Mouse (Mus musculus) gastrocnemius, postnatal 14 days (tissue): ENCODE measurements at regions not wholly inside any gene's neighbourhood (a gene's known extent, or its start where the extent isn't known, plus 50 kb on each side); places are given as distances from the start of the nearest gene placed in this dataset.

Source experiments
- DNase-seq: peaks from one replicate; pipeline ENCODE4 v3.0.0; 2021; ENCODE audit warnings: mixed read lengths
- intact Hi-C: fragments of 180-260 bp; cut with DNase I; formaldehyde crosslinking; loops from one replicate; pipeline ENCODE4 v1.15.1; 2025; ENCODE audit warnings: low total_unique reads

DNA sequence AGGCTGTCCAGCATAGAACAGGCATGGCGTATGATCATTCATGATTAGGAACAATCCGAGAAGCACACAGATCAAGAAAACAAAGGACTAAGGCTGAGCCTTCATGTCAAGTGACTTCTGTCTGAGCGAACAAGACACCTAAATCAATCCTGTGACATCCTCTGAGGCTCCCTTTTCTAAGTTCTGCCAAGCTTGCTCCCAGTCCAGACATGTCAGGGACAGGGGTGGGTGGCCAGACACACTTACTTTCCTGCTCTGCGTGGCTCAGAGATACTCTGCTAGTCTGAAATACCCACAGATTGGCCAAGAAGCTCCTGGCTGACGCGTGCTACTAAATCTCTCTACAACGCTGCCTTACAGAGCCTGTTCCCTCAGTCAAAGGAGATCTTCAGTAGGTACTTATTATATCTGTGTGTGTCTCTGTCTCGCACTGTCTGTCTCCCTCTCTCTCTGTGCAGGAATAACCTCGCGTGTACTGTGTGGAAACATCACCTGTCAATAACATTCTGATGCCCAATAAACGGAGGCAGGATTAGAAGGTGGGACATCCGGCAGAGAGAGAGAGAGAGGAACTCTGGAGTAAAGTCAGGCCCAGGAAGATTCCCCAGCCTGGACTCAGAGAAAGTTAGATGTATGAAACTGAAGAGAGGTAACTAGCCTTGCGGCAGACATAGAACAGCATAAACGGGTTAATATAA, 163.5 kb downstream of the Fam43a start:
- intact Hi-C loops, result no loop called here

DNA sequence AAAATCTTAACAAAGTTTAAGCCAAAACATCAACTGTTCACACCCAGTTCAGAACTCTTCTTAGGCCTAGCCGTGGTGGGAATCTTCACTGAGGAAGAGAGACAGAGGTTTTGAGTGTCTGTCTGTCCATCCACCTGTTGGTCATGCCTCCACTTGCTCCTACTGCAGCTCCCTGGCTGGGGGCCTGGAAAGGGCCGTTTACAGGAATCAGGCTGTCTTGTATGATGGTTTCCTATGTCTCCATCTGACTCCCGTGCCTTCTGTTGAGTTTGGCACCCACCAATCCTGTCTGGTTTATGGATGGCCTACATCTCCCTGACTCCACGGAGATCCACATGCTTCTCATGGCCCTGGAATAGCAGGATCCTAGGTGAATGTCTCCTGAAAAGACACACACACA, 166.1 kb downstream of the Fam43a start:
- intact Hi-C loops, result no loop called here
- DNase-seq, result no peak

More for the DNA sequence above, 163.5 kb downstream of the Fam43a start:
- no peak for DNase-seq

DNA sequence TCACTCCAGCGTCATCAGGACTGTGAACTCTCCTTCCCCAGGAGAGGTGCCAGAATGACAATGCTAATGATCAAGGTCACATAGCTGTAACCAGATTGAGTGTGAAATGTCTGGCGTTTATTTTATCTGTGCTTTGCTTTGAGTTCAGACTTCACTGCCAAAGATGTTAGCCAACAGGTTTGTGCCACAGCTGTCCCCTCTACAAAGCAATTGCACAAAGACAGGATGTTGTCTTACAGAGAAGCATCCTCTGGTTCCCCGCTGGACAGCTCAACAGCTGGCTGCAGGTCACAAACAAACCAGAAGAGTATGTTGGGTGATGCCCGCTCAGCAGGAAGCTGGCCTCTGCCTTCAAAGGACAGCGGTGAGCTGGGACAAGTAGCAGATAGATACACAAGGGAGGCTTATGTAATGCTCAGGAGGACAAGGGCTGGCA, 169.5 kb downstream of the Fam43a start:
- DNase-seq, result no peak
- intact Hi-C loops, result no loop called here

DNA sequence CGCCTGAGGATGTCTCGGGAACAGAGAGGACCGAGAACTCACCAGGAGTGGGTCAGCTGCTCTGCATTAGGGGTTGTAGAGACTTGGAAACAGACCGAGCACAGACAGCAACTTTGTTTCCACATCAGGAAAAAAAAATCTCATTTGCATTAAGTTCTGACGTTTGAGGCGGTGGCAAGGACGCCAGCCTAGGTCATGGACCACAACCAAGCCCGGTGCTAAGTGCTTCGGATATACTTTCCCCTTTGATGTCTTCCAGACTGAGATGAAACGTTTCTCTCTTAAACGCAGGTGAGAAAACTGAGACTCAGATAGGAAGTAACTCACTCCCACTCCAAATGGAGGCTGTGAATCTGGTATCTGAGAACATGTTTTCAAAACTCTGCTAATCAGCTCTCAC, 169.9 kb downstream of the Fam43a start:
- intact Hi-C loops, result no loop called here
- no peak for DNase-seq

DNA sequence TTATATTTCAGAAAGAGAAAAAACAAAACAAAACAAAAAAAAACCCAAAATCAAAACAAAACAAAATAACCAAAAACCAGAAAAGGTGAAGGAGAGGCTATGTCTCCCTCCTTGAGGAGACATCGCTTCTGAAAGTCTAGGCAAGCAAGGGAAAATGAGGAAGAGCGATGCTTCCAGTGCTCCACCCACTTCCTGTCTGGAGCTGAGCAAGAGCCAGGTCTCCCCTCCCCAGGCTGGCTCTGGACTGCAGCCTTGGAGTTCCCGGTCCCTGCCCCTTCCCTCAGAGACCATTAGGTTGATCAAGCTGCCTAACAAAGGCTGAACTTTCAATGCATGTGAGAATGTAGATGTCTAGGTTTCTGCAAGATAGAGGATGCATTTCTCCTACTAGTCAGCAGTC, 173.3 kb downstream of the Fam43a start:
- intact Hi-C loops, result no loop called here

DNA sequence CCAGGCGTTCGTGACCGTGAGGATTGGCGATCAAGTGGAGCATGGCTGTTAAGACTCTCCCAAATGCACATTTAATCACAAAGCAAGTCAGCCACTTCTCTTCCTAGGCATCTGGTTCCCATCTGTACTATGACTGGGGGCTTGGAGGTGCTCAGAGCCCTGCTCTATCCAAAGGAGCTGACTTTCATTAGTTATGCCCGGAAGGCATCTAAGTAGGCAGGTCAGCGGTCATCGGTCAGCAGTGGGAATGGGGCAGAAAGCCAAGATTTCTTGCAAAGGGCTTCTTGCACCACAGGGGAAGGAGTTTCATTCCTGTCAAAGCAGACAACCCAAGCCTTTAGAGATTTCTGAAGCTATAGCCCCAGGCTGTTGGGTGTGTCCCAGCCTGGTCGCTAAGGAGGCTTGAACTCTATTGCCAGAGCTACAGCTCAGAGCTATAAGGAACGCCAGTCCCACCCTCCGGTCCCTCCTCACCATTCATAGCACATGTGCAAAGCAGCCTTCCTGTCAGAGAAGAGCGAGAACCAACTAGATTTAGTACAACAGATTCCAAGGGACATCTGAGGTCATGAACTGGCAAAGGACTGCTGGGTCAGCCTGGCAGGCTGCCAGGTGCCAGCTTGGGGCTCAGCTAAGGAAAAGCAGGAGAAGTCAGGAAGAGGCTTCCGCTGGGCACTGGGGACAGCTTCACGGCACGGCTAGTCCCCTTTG, 175.6 kb downstream of the Fam43a start:
- DNase-seq, result peak; percentile 52
- intact Hi-C loops, result no loop called here

More for the DNA sequence above, 173.3 kb downstream of the Fam43a start:
- no peak for DNase-seq

DNA sequence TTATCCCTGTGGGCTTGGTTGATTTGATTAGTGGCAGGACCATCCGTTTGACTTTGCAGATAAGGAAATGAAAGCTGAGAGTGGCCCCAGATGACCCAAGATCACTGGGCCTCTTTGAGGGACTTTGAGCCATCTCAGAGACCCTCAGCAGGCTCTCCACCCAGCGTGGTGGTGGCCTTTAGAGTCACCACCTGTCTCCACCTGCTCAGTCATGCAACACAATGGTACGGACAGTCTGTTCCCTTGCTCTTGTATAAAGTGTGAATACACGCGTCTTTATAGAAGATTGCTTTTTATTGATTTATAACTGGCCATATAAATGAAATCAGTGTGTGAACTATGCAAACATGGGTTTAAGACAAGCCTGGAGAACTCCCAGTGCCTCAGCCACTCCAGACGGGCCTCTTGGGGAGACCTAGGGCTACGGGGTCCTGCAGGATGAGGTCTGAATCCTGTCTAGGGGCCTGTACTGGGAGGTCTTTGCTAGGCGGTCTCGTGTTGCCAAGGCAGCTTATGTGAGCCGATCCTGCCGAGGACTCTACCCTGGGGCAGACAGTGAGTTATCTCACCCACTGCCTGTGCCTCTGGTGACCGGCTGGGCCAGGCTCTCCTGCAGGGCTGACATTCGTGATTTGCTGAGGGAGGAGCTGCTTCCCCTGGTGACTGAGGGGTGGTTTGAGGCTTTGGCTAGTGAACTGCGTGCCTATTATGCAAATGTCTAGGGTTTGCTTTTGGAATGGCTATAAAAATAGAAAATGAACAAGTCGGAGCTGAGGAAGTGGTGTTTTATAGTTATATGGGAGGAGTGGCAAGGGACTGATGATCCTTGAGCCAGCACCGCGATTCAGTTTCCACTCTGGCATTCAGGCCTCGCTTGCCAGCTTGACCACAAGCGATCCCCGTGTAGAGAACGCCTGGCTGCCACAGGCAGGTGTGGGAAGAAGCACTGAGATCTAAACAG, 176.5 kb downstream of the Fam43a start:
- intact Hi-C loops, result no loop called here
- peak; percentile 55 for DNase-seq

DNA sequence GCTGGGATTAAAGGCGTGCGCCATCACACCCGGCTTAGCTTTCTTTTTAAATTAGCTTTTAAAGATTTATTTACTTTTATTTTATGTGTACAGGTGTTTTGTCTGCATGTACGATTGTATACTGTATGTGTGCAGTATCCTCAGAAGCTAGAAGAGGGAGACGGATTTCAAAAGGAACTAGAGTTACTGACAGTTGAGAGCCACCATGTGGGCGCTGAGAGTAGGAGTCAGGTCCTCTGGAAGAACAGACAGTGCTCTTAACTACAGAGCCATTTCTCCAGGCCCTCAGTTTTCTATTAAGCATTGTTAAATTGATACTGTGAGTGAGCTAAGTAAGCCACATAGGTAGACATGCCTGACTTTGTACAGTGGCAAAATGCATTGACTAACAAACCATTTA, 177.9 kb downstream of the Fam43a start:
- intact Hi-C loops, result no loop called here
- DNase-seq, result no peak

DNA sequence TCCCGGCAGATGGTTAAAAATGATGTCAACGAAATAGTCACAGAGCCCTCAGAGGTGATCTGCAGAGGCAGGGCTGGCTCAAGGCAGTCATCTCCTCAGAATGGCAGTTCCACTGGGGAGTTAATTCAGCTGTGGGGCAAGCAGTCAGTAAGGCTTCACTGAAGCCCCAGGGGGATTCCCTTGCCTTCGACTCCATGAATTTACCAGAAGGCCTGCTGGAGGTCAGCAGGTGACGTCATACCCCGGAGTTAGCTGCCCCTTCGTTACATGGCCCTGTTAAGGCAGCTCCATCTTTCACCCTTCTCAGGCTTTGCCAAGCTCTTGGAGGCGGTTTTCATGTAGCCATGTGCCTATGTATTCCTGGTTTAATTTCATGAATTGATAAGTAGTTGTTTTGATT, 178.6 kb downstream of the Fam43a start:
- no peak for DNase-seq
- intact Hi-C loops, result no loop called here

DNA sequence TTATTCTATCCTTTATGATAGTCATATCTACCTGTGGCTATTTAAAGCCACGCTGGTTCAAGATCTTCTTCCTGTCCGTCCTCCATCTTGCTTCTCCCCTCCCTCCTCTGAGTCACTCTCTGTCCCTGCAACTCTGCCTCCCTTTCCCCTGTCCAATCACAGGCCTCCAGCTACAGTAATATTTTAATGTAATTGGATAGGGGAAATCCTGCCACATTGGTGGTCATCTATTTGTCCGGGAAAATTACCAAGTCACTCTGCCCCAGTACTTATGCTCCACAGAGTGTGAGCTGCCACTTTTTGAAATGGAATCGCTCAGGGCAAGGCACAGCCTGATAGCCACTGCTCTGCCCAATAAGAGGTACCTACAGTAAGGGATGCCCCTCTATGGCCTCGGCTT, 179.4 kb downstream of the Fam43a start:
- intact Hi-C loops, result no loop called here
- no peak for DNase-seq

DNA sequence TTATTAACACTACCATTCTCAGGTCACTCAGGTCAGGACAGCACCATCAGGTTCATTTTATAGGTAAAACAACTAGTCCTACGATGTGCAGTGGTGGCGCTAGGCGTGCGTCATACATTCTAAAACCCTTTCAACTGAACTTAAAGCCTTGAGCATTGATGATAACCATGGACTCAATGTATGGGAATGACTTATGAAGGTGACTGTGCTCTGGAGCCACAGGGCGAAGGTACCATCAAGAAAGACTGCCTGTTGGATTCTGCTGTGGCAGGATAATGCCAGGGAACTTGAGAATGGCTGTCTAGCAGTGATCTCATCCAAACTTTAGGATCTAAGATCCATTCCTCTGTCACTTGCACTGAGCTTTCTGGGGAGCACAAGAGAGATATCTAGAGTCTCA, 184.7 kb downstream of the Fam43a start:
- DNase-seq, result no peak
- intact Hi-C loops, result no loop called here

DNA sequence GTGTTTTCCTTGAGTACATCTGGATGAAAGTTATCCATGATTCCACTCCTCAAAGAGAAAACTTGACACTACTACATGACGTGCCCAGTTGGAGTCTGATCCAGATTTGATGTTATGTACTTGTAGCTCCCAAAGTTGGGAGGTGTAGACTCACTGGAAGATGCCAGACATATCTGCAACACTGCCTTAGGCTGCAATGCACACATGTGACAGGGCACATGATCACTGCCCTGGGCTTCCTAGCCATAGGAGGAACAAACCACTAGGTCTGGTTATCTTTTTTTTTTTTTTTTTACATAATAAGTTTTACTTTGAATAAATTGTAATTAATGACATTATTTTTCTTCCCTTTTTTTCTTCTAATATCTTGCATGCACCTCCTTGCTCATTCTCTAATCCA, 185.4 kb downstream of the Fam43a start:
- DNase-seq, result no peak
- intact Hi-C loops, result no loop called here

DNA sequence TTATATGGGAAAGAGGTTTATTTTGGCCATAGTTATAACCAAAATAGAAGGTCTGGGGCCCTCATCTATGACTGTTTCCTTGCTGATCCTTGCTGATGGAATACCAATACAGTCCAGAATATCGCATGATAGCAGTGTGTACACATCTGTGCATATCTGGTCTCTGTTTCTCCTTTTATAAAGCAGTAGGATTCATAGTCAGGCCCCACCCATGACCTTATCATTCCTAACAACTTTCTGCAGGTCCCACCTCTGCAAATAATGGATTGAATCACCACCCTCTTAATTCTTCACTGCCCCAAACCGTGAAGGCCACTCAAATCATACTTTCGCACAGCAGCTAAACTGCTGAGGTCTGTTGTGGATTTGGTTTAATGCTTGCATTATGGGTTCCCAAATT, 186.5 kb downstream of the Fam43a start:
- intact Hi-C loops, result no loop called here
- no peak for DNase-seq

DNA sequence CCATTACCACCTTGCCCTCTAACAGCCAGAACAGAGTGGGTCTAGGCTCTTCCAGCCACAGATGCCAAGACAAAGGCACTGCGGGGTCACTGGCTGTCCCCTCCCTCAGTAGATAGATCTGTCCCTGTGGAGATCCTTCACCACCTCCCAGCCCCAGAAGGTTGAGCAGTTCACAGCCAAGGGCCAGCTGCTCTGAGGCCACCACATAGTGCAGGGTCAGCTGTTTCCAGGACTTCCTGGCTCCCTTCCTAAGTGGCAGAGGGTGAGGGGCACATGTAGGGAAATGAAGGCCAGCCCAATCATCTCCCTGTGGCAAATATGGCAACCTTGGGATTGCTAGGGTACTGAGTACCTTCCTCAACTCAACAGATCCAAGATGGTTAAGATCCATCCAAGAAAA, 187.8 kb downstream of the Fam43a start:
- intact Hi-C loops, result no loop called here
- DNase-seq, result no peak

DNA sequence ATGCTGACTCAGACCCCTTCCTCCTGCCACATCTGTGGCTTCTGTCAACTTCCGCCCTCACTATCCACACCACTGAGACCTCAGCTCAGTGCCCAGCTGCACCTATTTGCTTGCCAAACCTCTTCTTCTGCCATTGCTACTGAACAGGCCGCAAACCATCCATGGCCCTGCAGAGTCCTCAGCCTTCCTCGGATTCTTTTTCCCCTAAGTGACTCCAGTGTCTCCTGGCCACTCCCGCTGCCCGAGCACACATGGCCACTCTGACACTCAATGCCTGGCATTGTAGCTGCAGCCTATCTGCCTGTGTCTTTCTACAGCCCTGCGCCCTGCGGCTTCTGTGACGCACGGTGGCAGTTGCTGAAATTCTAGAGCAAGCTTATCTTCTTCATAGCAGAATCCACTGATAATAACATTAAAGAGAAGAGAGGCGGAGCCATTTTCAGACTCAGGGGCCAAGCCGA, 188.8 kb downstream of the Fam43a start:
- DNase-seq, result no peak
- intact Hi-C loops, result no loop called here

DNA sequence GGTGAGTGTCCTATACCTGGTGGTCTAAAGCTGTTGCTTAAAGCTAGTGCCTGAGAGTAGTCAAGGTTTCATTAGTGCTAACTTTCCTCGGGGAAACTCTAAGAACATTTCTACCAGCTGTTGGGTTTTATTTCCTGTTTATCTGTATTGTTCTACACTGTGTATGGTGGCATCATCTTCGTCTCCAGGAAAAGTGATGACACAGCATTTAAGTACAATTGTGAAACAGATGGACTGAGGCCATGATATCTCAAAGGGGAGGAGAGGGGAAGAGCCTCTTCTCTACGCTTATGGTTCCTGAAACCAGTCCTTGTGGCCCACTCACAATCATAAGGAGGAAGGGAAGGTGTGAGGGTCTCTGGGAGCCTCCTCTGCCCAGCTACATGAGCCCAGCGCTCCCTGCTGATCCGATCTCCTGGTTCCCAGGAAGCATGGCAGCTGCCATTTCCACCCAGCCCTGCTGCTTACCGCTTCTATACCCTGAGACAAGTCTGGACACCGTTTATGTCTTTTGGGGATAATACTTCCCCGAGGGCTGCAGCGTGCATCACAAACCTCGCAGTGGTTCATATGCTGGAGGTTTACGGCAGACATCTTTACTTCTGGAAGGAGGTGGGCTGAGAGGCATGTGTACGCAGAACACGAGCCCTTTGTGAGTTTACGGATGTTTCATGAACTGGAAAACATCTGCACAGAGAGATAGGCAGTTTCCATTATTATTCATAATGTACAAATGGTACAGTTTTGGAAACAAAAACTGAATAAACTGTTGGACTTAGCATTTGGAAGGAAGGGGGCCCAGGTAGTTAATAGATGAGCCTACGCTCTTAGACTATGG, 189.6 kb downstream of the Fam43a start:
- intact Hi-C loops, result no loop called here
- DNase-seq, result no peak

DNA sequence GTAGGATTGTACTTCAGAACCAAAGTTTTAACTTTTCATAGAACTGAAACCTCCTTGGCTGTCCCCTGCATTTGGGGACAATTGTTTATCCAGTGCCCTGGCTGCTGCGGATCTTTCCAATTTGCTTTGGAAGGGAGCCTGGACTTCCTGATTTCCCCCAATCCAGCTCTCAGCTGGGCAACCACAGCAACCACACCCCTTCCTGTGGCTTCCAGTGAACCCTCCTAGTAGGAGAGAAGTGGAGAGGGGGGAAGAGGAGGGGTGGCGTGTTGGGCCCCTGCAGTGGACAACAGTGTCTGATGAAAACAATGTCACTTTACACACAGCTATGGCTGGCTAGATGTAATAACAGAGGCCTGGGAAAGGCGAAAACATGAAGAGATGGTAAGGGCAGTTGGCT, 190.5 kb downstream of the Fam43a start:
- peak; percentile 61 for DNase-seq
- intact Hi-C loops, result no loop called here

DNA sequence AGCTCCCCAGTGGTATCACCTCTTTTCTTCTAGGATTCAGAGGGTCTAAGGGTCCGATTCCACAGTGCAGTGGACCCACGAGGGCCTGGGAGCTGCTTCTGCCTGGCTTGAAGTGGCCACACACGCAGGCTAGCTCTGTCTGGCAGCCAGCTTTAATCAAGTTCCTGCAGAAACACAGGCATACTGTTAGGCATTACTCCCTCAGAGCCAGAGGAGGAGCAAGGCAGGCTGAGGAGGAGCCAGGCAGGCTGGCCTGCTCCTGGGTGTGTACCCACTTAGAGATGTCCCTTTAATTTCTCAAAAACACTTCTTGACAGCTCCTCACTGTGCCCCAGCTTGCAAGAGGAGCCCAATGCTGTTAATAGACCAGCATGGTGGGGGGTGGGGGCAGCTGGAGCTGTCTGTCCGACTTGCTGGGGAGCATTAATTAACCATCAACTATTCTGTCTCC, 191.1 kb downstream of the Fam43a start:
- intact Hi-C loops, result no loop called here
- DNase-seq, result peak; percentile 32
